Mouse (Mus musculus): Measurements from ENCODE around the gene Gm5941. TPM values are rescaled to one million over a fixed set of nuclear protein-coding genes. Genes with fewer than 3 reads are reported as not detected.
"Not testable (repeated sequence)": the region's sequence is repeated elsewhere in the genome, so short reads cannot be mapped to it uniquely, and the experiment has no call there.

The Gm5941 gene
- not detected in 2 replicates for polyA plus RNA-seq (2012; ENCODE audit: insufficient read depth, insufficient read length, missing spikeins)

DNA sequence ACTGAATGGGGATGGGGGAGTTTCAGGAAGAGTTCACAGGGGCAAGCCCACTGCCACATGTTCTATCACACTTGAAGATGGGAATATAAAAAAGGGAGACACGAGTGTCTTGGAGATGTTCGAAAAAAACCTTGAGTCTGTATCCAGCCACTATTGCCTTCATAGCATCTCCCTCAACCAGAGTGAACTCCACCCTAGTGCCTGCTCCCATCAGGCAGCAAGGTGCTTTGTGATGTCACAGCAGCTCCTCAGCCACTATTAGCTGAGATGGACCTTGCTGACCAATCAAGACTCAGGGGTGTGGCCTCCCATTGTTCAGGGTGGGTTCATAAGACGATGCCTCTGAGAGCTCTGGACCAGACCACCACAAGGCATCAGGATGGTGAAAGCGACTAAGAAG, at the start of gene Gm5941:
TSS of gene Gm5941 (plus strand) at position 301 of the 400 bp plus-strand sequence.
- not testable (repeated sequence) for H3K27ac ChIP-seq (replicated peaks; ENCODE audit: low read depth, low read length); H3K4me3 ChIP-seq (ENCODE audit: insufficient read depth, low read depth, low read length); H3K4me1 ChIP-seq (ENCODE audit: control insufficient read depth, insufficient read depth, insufficient read length, low read length)

DNA sequence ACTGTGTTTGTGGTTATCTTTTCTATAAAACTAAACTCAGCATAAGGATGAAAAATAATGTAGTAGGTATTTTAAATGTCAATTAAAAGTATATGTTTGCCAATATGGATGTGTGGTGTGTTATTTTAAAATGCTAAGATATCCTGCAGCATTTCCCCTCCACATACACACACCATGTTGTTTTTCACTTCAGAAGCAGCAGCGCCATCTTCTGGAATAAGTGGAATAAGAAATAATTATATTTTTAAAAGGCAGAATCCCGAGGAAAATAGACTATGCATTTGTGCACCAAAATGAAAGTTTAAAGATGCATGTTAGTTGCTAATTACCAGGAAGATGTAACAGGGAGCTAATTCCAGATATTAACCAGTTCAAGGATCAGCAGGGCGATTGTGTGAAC, 29.3 kb upstream of the Gm5941 start:
- Histone ChIP-seq H3K27ac (replicated peaks; ENCODE audit: low read depth, low read length) (no peak overlapping the region), H3K4me1 (ENCODE audit: control insufficient read depth, insufficient read depth, insufficient read length, low read length) (no peaks in the 10 kb centered on the region), H3K4me3 (ENCODE audit: insufficient read depth, low read depth, low read length) (no peak overlapping the region)

DNA sequence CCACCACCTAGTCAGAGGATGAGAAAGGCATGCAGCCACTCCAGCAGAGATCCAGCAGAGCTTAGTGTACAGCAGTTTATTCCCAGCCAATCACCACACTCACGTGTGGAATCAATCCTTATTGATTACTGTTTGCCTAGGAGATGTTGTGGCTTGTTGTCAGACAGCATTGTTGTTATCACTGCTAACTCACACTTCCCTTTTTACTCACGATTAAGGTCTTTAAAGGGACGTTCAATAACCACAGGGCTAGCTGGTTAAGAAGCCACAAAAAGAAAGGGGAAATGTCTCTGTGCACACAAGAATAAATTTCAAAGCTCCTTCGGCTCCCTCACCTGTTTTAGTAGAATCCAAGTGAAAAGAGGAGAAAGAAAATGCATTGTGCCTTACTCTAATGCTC, 25.0 kb upstream of the Gm5941 start:
- H3K4me1 ChIP-seq (ENCODE audit: control insufficient read depth, insufficient read depth, insufficient read length, low read length): no peaks in the 10 kb centered on the region
- no peak overlapping the region for H3K27ac ChIP-seq (replicated peaks; ENCODE audit: low read depth, low read length)
- no peak overlapping the region for H3K4me3 ChIP-seq (ENCODE audit: insufficient read depth, low read depth, low read length)

DNA sequence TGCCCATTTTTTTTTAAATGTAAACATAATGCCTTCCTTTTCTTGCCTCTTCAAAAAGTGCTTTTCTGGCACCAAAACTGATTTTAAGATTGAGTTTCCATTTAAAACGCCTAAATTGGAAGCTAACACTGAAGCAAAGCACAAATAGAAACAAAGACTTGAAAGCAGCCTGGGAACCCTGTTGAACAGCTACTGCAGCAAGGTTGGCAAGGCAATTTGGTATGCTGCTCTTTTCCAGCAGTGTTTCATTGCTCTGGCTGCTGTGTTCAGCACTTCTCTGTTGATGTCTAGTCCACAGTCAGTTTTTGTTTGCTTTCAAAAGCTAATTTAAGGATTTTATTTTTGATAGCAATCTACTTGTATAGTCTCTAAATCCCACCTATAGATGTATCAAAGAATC, 8.5 kb downstream of the Gm5941 start:
- Histone ChIP-seq H3K4me1 (ENCODE audit: control insufficient read depth, insufficient read depth, insufficient read length, low read length) (no peaks in the 10 kb centered on the region), H3K27ac (replicated peaks; ENCODE audit: low read depth, low read length) (no peak overlapping the region), H3K4me3 (ENCODE audit: insufficient read depth, low read depth, low read length) (no peak overlapping the region)

DNA sequence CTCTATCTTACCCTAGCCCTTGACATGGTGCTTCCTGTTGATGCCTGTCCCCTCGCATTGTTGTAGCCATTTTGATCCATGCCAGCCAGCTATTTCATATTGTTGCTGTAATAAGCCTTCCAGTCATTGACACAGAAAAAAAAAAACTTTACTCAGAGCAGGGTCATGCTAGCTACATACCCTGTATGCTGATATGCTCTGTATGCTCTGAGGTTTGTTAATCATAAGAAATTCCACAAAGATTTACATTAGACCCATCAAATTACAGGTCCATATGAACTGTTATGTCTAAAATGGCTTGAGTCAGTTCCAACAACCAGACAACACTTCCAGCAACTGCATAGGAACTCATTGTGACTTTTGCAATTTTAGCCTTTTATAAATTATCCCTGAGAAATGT, 38.1 kb downstream of the Gm5941 start:
- H3K4me1 ChIP-seq (ENCODE audit: control insufficient read depth, insufficient read depth, insufficient read length, low read length): no peaks in the 10 kb centered on the region
- H3K4me3 ChIP-seq (ENCODE audit: insufficient read depth, low read depth, low read length): no peak overlapping the region
- H3K27ac ChIP-seq (replicated peaks; ENCODE audit: low read depth, low read length): no peak overlapping the region

Other genes with a start within 250 kb of the Gm5941 start
- not detected in 2 replicates for gene Mageb18, start 109.6 kb downstream of the Gm5941 start, polyA plus RNA-seq (2012; ENCODE audit: insufficient read depth, insufficient read length, missing spikeins)